Mouse (Mus musculus) activated CD4-positive, CD25-positive, alpha-beta regulatory T cell, adult 4 months (primary cell): Measurements from ENCODE around the gene Fgfr4. TPM values are rescaled to one million over a fixed set of nuclear protein-coding genes. Genes with fewer than 3 reads are reported as not detected.

Experiments
- ATAC-seq: one replicate; pipeline ENCODE4 v1.8.0; 2017
- polyA plus RNA-seq, 2 experiments: library from polyadenylated mRNA; unstranded; fragments of 100-300 nt; shearing (Covaris generic); gene quantifications; one replicate each; pipeline ENCODE4 v1.2.1; 2017

The Fgfr4 gene
- not detected for polyA plus RNA-seq

DNA sequence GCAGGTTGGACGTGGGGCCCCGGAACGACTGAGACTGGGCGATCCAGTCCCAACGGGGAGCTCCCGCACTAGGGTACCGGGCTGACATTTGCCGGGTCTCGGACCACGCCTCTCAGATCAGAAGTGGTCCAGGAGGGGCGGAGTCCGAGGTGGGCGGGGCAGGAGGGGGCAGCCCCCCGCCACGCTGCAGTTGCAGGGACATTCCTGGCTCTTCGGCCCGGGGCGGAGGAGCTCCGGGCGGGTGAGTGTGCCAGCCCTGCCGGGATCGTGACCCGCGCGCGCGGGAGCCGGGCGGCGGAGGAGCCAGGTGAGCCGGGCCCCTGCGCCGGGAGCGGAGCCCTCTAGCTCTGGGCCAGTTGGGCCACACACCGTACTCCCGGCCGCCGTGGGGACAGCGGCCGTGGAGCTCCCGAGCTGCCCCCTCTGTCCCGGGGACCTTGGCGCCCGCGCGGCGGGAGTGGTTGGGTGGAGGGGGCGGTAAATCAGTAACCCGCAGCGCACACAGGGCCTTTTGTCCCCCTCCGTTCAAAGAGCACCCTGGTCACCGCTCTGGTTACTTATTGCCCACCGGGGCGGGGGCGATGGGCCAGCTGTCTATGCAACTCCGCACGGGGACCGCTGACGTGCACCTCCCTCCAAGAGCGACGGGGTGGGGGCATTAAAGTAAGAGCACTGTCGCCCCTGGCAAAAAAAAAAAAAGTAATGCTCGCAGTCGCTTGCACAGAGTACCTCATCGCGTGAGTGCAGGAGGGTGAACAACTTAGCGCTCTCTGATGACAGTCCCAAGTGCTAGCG is at the start of gene Fgfr4:
TSS of gene Fgfr4 (plus strand) at position 20 of the 795 bp plus-strand sequence.
- ATAC-seq, result no peak

- ATAC-seq, result no peak
Measured at GRCm38 (mm10) chr13:55103351-55103750, 49.1 kb upstream of the Fgfr4 start.

- ATAC-seq, result peak; percentile 88
Measured at GRCm38 (mm10) chr13:55105045-55105952, 47.1 kb upstream of the Fgfr4 start, which contains the start of gene Zfp346. TSS of gene Zfp346 (plus strand) at chr13:55105311.

DNA sequence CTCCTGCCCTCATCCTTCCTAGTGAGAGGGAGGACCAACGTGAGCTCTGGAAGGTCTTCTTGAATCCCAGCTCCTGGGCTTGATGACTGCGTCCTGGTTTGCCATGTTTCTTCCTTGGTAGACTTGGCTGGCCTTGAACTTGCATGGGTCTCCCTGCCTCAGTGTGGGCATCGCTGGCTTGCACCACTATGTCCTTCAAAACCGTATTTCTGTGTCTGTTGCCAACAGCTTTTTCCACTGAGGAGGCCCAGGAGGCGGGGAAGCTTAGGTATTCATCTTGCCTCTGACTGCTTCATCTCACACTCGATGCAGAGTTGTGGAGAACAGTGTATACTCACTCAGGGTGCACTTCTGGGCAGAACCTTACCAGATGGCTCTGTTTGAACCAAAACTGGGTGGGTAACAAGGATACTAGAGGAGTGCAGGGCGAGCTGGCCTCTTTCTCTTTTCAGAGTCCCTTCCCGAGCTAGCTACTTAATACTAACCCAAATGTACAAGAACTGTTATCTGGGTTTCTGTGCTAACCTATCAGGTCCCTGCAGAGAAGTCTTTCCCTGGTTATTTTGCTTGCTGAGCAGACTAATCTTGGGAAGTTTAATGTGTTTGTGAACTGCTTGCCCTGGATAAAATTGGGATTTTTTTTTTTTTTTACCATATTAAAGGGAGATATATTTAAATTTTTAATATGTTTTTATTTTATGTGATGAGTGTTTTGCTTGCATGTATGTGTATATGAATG is 46.3 kb upstream of the Fgfr4 start:
- ATAC-seq, result no peak

GRCm38 (mm10) chr13:55107116-55107515 is 45.3 kb upstream of the Fgfr4 start:
- ATAC-seq, result no peak

DNA sequence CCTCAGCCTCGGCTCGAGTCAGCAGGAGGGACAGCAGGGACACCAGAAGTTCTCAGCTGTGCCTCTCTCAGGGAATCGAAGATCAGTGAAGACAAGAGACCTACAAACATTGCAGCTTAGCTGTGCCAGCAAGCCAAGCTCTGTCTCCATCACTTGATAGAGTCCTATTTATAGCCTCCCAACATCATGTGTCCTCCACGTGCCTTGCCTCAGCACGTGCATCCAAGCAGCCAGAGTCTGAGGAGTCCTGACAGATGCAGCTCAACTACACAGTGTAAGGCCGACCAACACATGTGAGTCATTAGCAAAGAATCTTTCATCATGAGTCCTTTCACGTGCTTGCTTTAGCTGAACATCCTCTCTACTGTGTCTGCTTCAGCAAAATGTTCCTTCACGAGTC is 44.7 kb upstream of the Fgfr4 start:
- no peak for ATAC-seq

- ATAC-seq, result no peak
Measured at GRCm38 (mm10) chr13:55114375-55114774, 38.1 kb upstream of the Fgfr4 start.

- no peak for ATAC-seq
Measured at GRCm38 (mm10) chr13:55124903-55125302, 27.5 kb upstream of the Fgfr4 start.

- ATAC-seq, result no peak
Measured at GRCm38 (mm10) chr13:55133448-55133847, 19.0 kb upstream of the Fgfr4 start, which contains the start of gene Gm17617. TSS of gene Gm17617 (minus strand) at chr13:55133548.

DNA sequence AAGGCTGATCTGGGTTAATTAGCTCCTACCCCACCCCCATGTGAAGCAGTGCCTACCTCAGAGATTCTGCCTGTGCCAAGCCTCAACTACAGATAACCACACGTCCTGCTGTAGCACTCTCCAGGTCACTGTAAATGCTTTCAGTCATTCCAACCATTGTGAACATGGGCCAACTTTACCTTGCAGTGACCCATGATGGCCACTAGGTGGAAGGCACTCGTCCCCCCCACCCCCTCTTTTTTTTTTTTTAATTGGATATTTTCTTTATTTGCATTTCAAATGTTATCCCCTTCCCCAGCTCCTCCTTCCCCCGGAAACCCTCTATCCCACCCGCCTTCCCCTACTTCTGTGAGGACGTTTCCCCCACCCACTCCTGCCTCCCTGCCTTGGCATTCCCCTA is 17.1 kb upstream of the Fgfr4 start:
- no peak for ATAC-seq

GRCm38 (mm10) chr13:55140271-55140670 is 12.2 kb upstream of the Fgfr4 start:
- no peak for ATAC-seq

GRCm38 (mm10) chr13:55153951-55154350 is 1.5 kb downstream of the Fgfr4 start:
- ATAC-seq, result no peak

- ATAC-seq, result no peak
Measured at GRCm38 (mm10) chr13:55162365-55162764, 9.9 kb downstream of the Fgfr4 start.

DNA sequence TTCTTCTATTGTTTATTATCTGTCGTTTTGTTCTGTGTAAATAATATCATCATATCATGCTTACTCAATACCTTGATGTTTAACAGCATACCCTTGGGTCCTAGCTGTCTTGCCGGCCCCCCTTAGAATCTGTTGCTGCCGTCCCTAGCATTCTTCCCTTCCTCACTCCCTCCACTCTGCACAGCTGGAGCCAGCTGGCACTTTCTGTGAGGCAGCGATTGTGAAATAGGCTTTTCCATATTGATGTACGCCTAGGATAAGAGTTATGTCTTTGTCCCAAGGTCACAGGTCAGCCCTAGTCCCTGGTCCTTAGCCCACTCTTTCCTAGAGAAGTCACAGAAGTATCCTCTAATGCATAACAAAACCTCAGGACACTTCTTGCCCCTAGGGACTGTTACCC is 11.1 kb downstream of the Fgfr4 start:
- ATAC-seq, result no peak

DNA sequence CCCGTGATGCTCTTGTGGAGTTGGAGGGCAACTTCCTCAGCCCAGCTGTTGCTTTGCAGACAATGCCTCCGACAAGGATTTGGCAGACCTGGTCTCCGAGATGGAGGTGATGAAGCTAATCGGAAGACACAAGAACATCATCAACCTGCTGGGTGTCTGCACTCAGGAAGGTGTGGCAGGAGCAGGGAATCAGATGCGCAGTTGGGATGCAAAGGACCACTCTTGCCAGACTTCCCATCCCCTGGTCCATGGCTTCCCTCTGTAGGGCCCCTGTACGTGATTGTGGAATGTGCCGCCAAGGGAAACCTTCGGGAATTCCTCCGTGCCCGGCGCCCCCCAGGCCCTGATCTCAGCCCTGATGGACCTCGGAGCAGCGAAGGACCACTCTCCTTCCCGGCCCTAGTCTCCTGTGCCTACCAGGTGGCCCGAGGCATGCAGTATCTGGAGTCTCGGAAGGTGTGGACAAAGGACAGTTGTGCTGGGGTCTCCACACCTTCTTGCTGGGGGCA is 13.4 kb downstream of the Fgfr4 start:
- no peak for ATAC-seq

DNA sequence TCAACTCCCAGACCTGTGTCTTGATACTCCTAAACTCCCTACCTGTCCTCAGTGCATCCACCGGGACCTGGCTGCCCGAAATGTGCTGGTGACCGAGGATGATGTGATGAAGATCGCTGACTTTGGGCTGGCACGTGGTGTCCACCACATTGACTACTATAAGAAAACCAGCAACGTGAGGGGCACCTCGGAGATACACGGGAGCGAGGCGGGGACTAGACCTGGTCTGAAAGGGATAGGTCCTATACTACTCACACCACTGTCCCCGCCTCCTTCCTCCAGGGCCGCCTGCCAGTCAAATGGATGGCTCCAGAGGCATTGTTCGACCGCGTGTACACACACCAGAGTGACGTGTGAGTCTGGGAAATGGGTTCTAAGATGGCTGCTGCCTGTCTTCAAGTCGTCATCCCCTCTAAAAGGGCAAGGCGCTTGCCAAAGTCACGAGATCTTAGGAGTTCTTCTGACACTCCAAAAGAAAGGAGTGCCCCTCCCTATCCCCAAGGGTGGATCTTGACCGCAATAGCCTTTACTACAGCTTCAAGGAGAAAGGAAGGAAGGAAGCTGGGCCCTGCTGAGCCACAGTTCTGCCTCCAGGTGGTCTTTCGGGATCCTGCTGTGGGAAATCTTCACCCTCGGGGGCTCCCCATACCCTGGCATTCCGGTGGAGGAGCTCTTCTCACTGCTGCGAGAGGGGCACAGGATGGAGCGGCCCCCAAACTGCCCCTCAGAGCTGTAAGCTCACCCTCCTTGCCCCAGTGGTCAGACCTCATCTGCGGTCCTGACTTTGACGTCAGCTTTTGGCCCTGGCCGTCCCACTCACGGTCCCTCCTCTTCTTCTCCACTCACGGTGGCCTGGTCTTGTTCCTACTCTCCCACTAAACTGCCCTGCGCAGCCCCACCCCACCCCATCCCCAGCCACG is 14.6 kb downstream of the Fgfr4 start:
- ATAC-seq, result no peak

GRCm38 (mm10) chr13:55167798-55168197 is 15.4 kb downstream of the Fgfr4 start:
- ATAC-seq, result no peak

- no peak for ATAC-seq
Measured at GRCm38 (mm10) chr13:55168255-55168654, 15.8 kb downstream of the Fgfr4 start.

DNA sequence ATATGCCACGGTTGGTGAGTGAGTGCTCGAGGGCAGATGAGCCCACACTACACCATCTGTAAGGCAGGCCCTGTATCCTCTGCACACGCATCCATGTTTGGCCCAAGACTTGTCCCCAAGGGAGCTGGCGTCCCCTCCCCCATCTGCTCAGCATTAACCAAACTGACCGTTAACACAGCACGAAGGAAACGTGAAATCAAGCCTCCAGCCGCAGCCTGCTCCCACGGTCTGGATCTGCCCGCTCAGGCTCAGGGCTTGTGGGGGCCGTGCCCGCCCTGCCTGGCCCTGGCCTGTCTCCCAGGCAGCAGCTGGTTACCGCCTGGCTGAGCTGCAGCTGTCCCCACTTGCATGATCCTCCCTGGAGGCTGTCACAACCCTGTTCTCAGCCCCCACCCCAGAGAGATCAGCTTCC is 16.5 kb downstream of the Fgfr4 start:
- ATAC-seq, result no peak

DNA sequence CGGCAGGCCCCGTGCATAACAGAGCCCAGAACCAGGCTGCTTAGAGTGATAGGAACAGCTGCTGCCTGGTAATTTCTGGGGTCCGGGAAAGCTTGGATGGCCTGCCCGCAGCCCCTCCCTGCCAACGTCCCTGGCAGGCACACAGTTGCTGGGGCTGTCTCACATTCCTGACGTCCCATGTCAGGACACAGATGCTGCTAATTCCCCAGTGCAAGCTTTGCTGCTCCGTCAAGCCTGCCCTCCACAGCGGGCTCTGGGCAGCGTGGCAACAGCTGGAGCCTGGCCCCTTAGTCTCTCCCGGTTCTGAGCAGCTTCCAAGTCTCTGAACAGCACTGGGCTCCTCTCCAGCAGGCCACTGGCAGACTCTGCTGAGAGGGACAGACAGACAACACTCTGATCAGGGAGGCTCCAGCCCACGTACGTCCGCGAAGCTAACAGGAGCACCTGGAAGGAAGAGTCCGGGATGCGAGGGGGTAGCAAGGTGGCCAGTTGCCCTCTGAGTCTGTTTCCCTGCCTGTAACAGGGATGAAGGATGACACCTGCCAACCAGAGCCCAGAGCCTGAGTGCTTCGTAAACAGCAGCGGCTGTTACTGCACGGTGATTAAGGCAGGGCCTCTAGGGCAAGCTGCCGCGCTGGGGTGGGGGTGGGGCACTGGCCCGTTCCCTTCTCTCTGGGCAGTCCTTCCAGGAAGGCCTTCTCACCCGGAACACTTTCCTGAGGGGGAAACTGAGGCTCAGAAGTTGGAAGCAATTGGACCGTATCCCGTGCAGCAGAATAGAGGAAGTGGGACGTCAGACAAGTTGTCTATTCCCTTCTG is 19.3 kb downstream of the Fgfr4 start:
- no peak for ATAC-seq
